Mouse (Mus musculus): ENCODE data around the gene Tshz2. TPM values are rescaled to one million over a fixed set of nuclear protein-coding genes. Genes with fewer than 3 reads are reported as not detected.

The Tshz2 gene
- polyA plus RNA-seq, 1 experiment from 2014 or later: 2.3 TPM

- Histone ChIP-seq H3K4me3 (ENCODE audit: low read depth, low read length) (no peak overlapping the region), H3K9ac (replicated peaks; ENCODE audit: low read length) (no peak overlapping the region), H3K4me2 (ENCODE audit: low read depth, low read length) (no peak overlapping the region), H3K27me3 (ENCODE audit: control insufficient read depth, insufficient read depth, low read length) (no peaks in the 10 kb centered on the region), H3K9me3 (replicated peaks; ENCODE audit: control insufficient read depth, low read length) (no peaks in the 10 kb centered on the region), H3K4me1 (ENCODE audit: control insufficient read depth, insufficient read depth, low read length) (no peaks in the 10 kb centered on the region; the same call in 1 of the 2 replicates), H3K36me3 (replicated peaks; ENCODE audit: control insufficient read depth, insufficient read depth, low read depth, low read length) (no peaks in the 10 kb centered on the region), H3K27ac (replicated peaks; ENCODE audit: low read depth, low read length) (no peak overlapping the region)
- DNase-seq (ENCODE audit: low spot score) (no peak), ATAC-seq (replicated peaks; ENCODE audit: insufficient number of reproducible peaks, low FRiP score, low TSS enrichment, low read depth) (no peak)
- WGBS: 89% methylated on average over 12 of the region's 12 CpGs
These were observed 199.4 kb downstream of the Tshz2 start for GRCm38 (mm10) chr2:169832184-169832583.

- Histone ChIP-seq H3K36me3 (replicated peaks; ENCODE audit: control insufficient read depth, insufficient read depth, low read depth, low read length) (no peaks in the 10 kb centered on the region), H3K9ac (replicated peaks; ENCODE audit: low read length) (no peak overlapping the region), H3K4me3 (ENCODE audit: low read depth, low read length) (no peak overlapping the region), H3K9me3 (replicated peaks; ENCODE audit: control insufficient read depth, low read length) (no peaks in the 10 kb centered on the region), H3K27me3 (ENCODE audit: control insufficient read depth, insufficient read depth, low read length) (no peaks in the 10 kb centered on the region), H3K27ac (replicated peaks; ENCODE audit: low read depth, low read length) (no peak overlapping the region), H3K4me1 (ENCODE audit: control insufficient read depth, insufficient read depth, low read length) (no peaks in the 10 kb centered on the region; the same call in 1 of the 2 replicates), H3K4me2 (ENCODE audit: low read depth, low read length) (no peak overlapping the region)
- ATAC-seq (replicated peaks; ENCODE audit: insufficient number of reproducible peaks, low FRiP score, low TSS enrichment, low read depth) (no peak), DNase-seq (ENCODE audit: low spot score) (no peak)
- 85% methylated on average over 9 of the region's 9 CpGs for WGBS
These were observed 200.8 kb downstream of the Tshz2 start for GRCm38 (mm10) chr2:169833638-169834037.

- peak; percentile 42 for DNase-seq (ENCODE audit: low spot score)
- WGBS: 35% methylated on average over 7 of the region's 7 CpGs
- no peak overlapping the region for H3K4me2 ChIP-seq (ENCODE audit: low read depth, low read length)
- no peaks in the 10 kb centered on the region; the same call in 1 of the 2 replicates for H3K4me1 ChIP-seq (ENCODE audit: control insufficient read depth, insufficient read depth, low read length)
- 0 out of 2 replicates have a peak overlapping the region, but pooled peaks have one; percentile 7 for H3K9ac ChIP-seq (replicated peaks; ENCODE audit: low read length)
- H3K4me3 ChIP-seq (ENCODE audit: low read depth, low read length): no peak overlapping the region
- H3K9me3 ChIP-seq (replicated peaks; ENCODE audit: control insufficient read depth, low read length): no peaks in the 10 kb centered on the region
- no peaks in the 10 kb centered on the region for H3K36me3 ChIP-seq (replicated peaks; ENCODE audit: control insufficient read depth, insufficient read depth, low read depth, low read length)
- ATAC-seq (replicated peaks; ENCODE audit: insufficient number of reproducible peaks, low FRiP score, low TSS enrichment, low read depth): no peak
- no peaks in the 10 kb centered on the region for H3K27me3 ChIP-seq (ENCODE audit: control insufficient read depth, insufficient read depth, low read length)
- no peak overlapping the region for H3K27ac ChIP-seq (replicated peaks; ENCODE audit: low read depth, low read length)
These were observed 201.8 kb downstream of the Tshz2 start for GRCm38 (mm10) chr2:169834602-169835001.

GRCm38 (mm10) chr2:169837031-169837605, 204.3 kb downstream of the Tshz2 start:
- Histone ChIP-seq H3K27ac (replicated peaks; ENCODE audit: low read depth, low read length) (no peak overlapping the region), H3K9ac (replicated peaks; ENCODE audit: low read length) (no peak overlapping the region), H3K4me1 (ENCODE audit: control insufficient read depth, insufficient read depth, low read length) (no peaks in the 10 kb centered on the region; the same call in 1 of the 2 replicates), H3K27me3 (ENCODE audit: control insufficient read depth, insufficient read depth, low read length) (no peaks in the 10 kb centered on the region), H3K9me3 (replicated peaks; ENCODE audit: control insufficient read depth, low read length) (no peaks in the 10 kb centered on the region), H3K4me2 (ENCODE audit: low read depth, low read length) (no peak overlapping the region), H3K4me3 (ENCODE audit: low read depth, low read length) (no peak overlapping the region), H3K36me3 (replicated peaks; ENCODE audit: control insufficient read depth, insufficient read depth, low read depth, low read length) (no peaks in the 10 kb centered on the region)
- DNase-seq (ENCODE audit: low spot score) (no peak), ATAC-seq (replicated peaks; ENCODE audit: insufficient number of reproducible peaks, low FRiP score, low TSS enrichment, low read depth) (no peak)
- 90% methylated on average over 7 of the region's 7 CpGs for WGBS

- ATAC-seq (replicated peaks; ENCODE audit: insufficient number of reproducible peaks, low FRiP score, low TSS enrichment, low read depth): no peak
- Histone ChIP-seq H3K9me3 (replicated peaks; ENCODE audit: control insufficient read depth, low read length) (no peaks in the 10 kb centered on the region), H3K36me3 (replicated peaks; ENCODE audit: control insufficient read depth, insufficient read depth, low read depth, low read length) (no peaks in the 10 kb centered on the region), H3K4me3 (ENCODE audit: low read depth, low read length) (no peak overlapping the region), H3K27ac (replicated peaks; ENCODE audit: low read depth, low read length) (no peak overlapping the region), H3K4me2 (ENCODE audit: low read depth, low read length) (no peak overlapping the region), H3K27me3 (ENCODE audit: control insufficient read depth, insufficient read depth, low read length) (no peaks in the 10 kb centered on the region), H3K9ac (replicated peaks; ENCODE audit: low read length) (no peak overlapping the region), H3K4me1 (ENCODE audit: control insufficient read depth, insufficient read depth, low read length) (no peaks in the 10 kb centered on the region; the same call in 1 of the 2 replicates)
- no peak for DNase-seq (ENCODE audit: low spot score)
- 94% methylated on average over 13 of the region's 13 CpGs for WGBS
These were observed 205.7 kb downstream of the Tshz2 start for GRCm38 (mm10) chr2:169838521-169838920.

DNA sequence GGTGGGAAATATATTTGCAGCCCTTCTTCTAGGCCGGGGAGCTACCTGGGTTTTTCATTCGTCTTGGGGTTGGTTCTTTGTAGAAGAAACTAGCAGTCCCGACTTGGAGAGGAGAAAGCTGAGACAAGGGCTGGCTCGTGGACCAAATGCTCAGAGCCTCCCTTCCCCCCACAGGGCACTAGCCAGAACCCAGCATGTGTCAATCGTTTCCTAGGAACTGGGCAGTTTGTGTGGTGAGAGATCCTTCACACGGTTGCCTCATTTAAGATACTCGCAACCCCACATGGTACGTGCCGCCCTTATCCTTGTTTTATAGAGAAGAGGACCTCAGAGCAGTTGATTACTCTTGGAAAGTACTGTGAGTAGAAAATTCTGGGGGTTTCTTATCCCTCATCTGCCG, 208.6 kb downstream of the Tshz2 start:
- H3K4me1 ChIP-seq (ENCODE audit: control insufficient read depth, insufficient read depth, low read length): no peaks in the 10 kb centered on the region
- DNase-seq (ENCODE audit: low spot score): no peak
- H3K36me3 ChIP-seq (replicated peaks; ENCODE audit: control insufficient read depth, insufficient read depth, low read depth, low read length): no peaks in the 10 kb centered on the region
- H3K4me2 ChIP-seq (ENCODE audit: low read depth, low read length): no peak overlapping the region
- H3K9ac ChIP-seq (replicated peaks; ENCODE audit: low read length): no peak overlapping the region
- no peaks in the 10 kb centered on the region for H3K9me3 ChIP-seq (replicated peaks; ENCODE audit: control insufficient read depth, low read length)
- H3K27me3 ChIP-seq (ENCODE audit: control insufficient read depth, insufficient read depth, low read length): no peaks in the 10 kb centered on the region
- ATAC-seq (replicated peaks; ENCODE audit: insufficient number of reproducible peaks, low FRiP score, low TSS enrichment, low read depth): no peak
- H3K4me3 ChIP-seq (ENCODE audit: low read depth, low read length): no peak overlapping the region
- no peak overlapping the region for H3K27ac ChIP-seq (replicated peaks; ENCODE audit: low read depth, low read length)
- 71% methylated on average over 10 of the region's 10 CpGs for WGBS

DNA sequence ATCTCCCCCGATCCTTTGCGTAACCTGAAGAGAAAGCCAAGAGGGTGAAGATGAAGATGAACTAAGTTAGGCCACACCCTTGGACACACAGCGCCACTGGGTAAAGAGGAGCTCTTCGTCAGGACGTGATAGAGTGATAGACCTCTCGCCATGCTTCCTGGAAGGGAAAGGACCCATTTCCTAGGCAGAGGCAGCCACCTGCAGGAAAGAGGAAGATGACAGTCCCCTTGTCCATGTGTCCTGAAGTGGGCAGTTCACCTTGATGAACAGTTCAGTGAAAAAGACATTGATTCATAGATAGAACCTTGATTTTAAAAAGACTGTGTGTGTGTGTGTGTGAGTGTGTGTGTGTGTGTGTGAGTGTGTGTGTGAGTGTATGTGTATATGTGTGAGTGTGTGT, 209.7 kb downstream of the Tshz2 start:
- 81% methylated on average over 6 of the region's 6 CpGs for WGBS
- Histone ChIP-seq H3K4me1 (ENCODE audit: control insufficient read depth, insufficient read depth, low read length) (no peaks in the 10 kb centered on the region), H3K27me3 (ENCODE audit: control insufficient read depth, insufficient read depth, low read length) (no peaks in the 10 kb centered on the region), H3K36me3 (replicated peaks; ENCODE audit: control insufficient read depth, insufficient read depth, low read depth, low read length) (no peaks in the 10 kb centered on the region), H3K4me2 (ENCODE audit: low read depth, low read length) (no peak overlapping the region), H3K9ac (replicated peaks; ENCODE audit: low read length) (no peak overlapping the region), H3K9me3 (replicated peaks; ENCODE audit: control insufficient read depth, low read length) (no peaks in the 10 kb centered on the region), H3K27ac (replicated peaks; ENCODE audit: low read depth, low read length) (no peak overlapping the region), H3K4me3 (ENCODE audit: low read depth, low read length) (no peak overlapping the region)
- ATAC-seq (replicated peaks; ENCODE audit: insufficient number of reproducible peaks, low FRiP score, low TSS enrichment, low read depth): no peak
- DNase-seq (ENCODE audit: low spot score): no peak

DNA sequence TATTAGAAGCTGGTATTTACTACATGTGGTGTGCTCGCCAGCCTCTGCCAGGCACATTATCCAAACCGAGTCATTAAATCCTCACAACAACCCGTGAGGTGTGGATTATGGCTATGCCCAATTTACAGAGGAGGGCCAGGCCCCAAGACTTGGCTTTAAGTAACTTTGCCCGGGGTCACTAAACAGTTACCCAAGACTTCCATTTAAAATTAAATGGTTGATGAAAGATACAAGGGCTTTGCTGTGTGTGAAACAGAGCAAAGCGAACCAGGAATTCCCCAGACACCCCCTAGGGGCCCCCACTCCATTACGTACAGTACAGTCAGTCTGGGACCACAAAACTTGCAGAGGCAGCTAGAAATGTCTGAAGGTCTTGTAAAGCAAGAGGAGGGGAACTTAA, 210.7 kb downstream of the Tshz2 start:
- 45% methylated on average over 6 of the region's 6 CpGs for WGBS
- Histone ChIP-seq H3K4me1 (ENCODE audit: control insufficient read depth, insufficient read depth, low read length) (no peaks in the 10 kb centered on the region), H3K4me2 (ENCODE audit: low read depth, low read length) (no peak overlapping the region), H3K9me3 (replicated peaks; ENCODE audit: control insufficient read depth, low read length) (no peaks in the 10 kb centered on the region), H3K27me3 (ENCODE audit: control insufficient read depth, insufficient read depth, low read length) (no peaks in the 10 kb centered on the region), H3K4me3 (ENCODE audit: low read depth, low read length) (no peak overlapping the region), H3K27ac (replicated peaks; ENCODE audit: low read depth, low read length) (no peak overlapping the region), H3K36me3 (replicated peaks; ENCODE audit: control insufficient read depth, insufficient read depth, low read depth, low read length) (no peaks in the 10 kb centered on the region), H3K9ac (replicated peaks; ENCODE audit: low read length) (no peak overlapping the region)
- ATAC-seq (replicated peaks; ENCODE audit: insufficient number of reproducible peaks, low FRiP score, low TSS enrichment, low read depth) (no peak), DNase-seq (ENCODE audit: low spot score) (no peak)
